Mouse (Mus musculus): ENCODE measurements around the gene Rbfox2. TPM values are rescaled to one million over a fixed set of nuclear protein-coding genes. Genes with fewer than 3 reads are reported as not detected.

The Rbfox2 gene
- polyA plus RNA-seq, 1 experiment: 6.1 TPM

- 69% methylated on average over 3 of the region's 3 CpGs for WGBS
- TF ChIP-seq POLR2A (IDR thresholded peaks at IDR 0.05; ENCODE audit: borderline replicate concordance, control insufficient read depth, low read depth, low read length) (no peak), CTCF (IDR thresholded peaks at IDR 0.05; ENCODE audit: control insufficient read depth, insufficient read depth, low read length) (no peak)
- Histone ChIP-seq H3K4me3 (replicated peaks; ENCODE audit: control insufficient read depth, low read depth, low read length) (no peak overlapping the region), H3K4me1 (ENCODE audit: control insufficient read depth, insufficient read depth, low read length) (no peaks in the 10 kb centered on the region; the same call in 1 of the 2 replicates), H3K27ac (ENCODE audit: control insufficient read depth, insufficient read depth, low read depth, low read length, poor library complexity) (no peak overlapping the region)
Measured at GRCm38 (mm10) chr15:77230144-77230543, 76.7 kb downstream of the Rbfox2 start.

GRCm38 (mm10) chr15:77226831-77227354 is 79.9 kb downstream of the Rbfox2 start:
- Histone ChIP-seq H3K4me3 (replicated peaks; ENCODE audit: control insufficient read depth, low read depth, low read length) (no peak overlapping the region), H3K4me1 (ENCODE audit: control insufficient read depth, insufficient read depth, low read length) (no peaks in the 10 kb centered on the region; the same call in 1 of the 2 replicates), H3K27ac (ENCODE audit: control insufficient read depth, insufficient read depth, low read depth, low read length, poor library complexity) (no peak overlapping the region)
- 72% methylated on average over 7 of the region's 7 CpGs for WGBS
- no peak for TF ChIP-seq CTCF (IDR thresholded peaks at IDR 0.05; ENCODE audit: control insufficient read depth, insufficient read depth, low read length)
- no peak for TF ChIP-seq POLR2A (IDR thresholded peaks at IDR 0.05; ENCODE audit: borderline replicate concordance, control insufficient read depth, low read depth, low read length)

- Histone ChIP-seq H3K4me1 (ENCODE audit: control insufficient read depth, insufficient read depth, low read length) (no peaks in the 10 kb centered on the region; the same call in 1 of the 2 replicates), H3K27ac (ENCODE audit: control insufficient read depth, insufficient read depth, low read depth, low read length, poor library complexity) (no peak overlapping the region), H3K4me3 (replicated peaks; ENCODE audit: control insufficient read depth, low read depth, low read length) (no peak overlapping the region)
- TF ChIP-seq POLR2A (IDR thresholded peaks at IDR 0.05; ENCODE audit: borderline replicate concordance, control insufficient read depth, low read depth, low read length) (no peak), CTCF (IDR thresholded peaks at IDR 0.05; ENCODE audit: control insufficient read depth, insufficient read depth, low read length) (no peak)
- WGBS: 72% methylated on average over 4 of the region's 4 CpGs
Measured at GRCm38 (mm10) chr15:77225858-77226257, 80.9 kb downstream of the Rbfox2 start.

- TF ChIP-seq CTCF (IDR thresholded peaks at IDR 0.05; ENCODE audit: control insufficient read depth, insufficient read depth, low read length): no peak
- no peaks in the 10 kb centered on the region; the same call in 1 of the 2 replicates for H3K4me1 ChIP-seq (ENCODE audit: control insufficient read depth, insufficient read depth, low read length)
- no peak overlapping the region for H3K27ac ChIP-seq (ENCODE audit: control insufficient read depth, insufficient read depth, low read depth, low read length, poor library complexity)
- H3K4me3 ChIP-seq (replicated peaks; ENCODE audit: control insufficient read depth, low read depth, low read length): no peak overlapping the region
Measured at GRCm38 (mm10) chr15:77225274-77225673, 81.5 kb downstream of the Rbfox2 start.

GRCm38 (mm10) chr15:77220833-77221232 is 86.0 kb downstream of the Rbfox2 start:
- Histone ChIP-seq H3K4me3 (replicated peaks; ENCODE audit: control insufficient read depth, low read depth, low read length) (no peak overlapping the region), H3K4me1 (ENCODE audit: control insufficient read depth, insufficient read depth, low read length) (peaks cover 1% of the 10 kb centered on the region; the same call in 1 of the 2 replicates), H3K27ac (ENCODE audit: control insufficient read depth, insufficient read depth, low read depth, low read length, poor library complexity) (no peak overlapping the region)
- 55% methylated on average over 4 of the region's 4 CpGs for WGBS
- TF ChIP-seq POLR2A (IDR thresholded peaks at IDR 0.05; ENCODE audit: borderline replicate concordance, control insufficient read depth, low read depth, low read length): no peak

- TF ChIP-seq POLR2A (IDR thresholded peaks at IDR 0.05; ENCODE audit: borderline replicate concordance, control insufficient read depth, low read depth, low read length) (no peak), CTCF (IDR thresholded peaks at IDR 0.05; ENCODE audit: control insufficient read depth, insufficient read depth, low read length) (peak; percentile 25; the same call in 1 of the 2 replicates)
- Histone ChIP-seq H3K27ac (ENCODE audit: control insufficient read depth, insufficient read depth, low read depth, low read length, poor library complexity) (no peak overlapping the region), H3K4me3 (replicated peaks; ENCODE audit: control insufficient read depth, low read depth, low read length) (no peak overlapping the region), H3K4me1 (ENCODE audit: control insufficient read depth, insufficient read depth, low read length) (peaks cover 1% of the 10 kb centered on the region; the same call in 1 of the 2 replicates)
Measured at GRCm38 (mm10) chr15:77220137-77220536, 86.7 kb downstream of the Rbfox2 start.

- Histone ChIP-seq H3K4me3 (replicated peaks; ENCODE audit: control insufficient read depth, low read depth, low read length) (no peak overlapping the region), H3K27ac (ENCODE audit: control insufficient read depth, insufficient read depth, low read depth, low read length, poor library complexity) (no peak overlapping the region), H3K4me1 (ENCODE audit: control insufficient read depth, insufficient read depth, low read length) (peaks cover 1% of the 10 kb centered on the region; the same call in 1 of the 2 replicates)
- TF ChIP-seq CTCF (IDR thresholded peaks at IDR 0.05; ENCODE audit: control insufficient read depth, insufficient read depth, low read length): no peak
- no peak for TF ChIP-seq POLR2A (IDR thresholded peaks at IDR 0.05; ENCODE audit: borderline replicate concordance, control insufficient read depth, low read depth, low read length)
- WGBS: 39% methylated on average over 1 of the region's 1 CpGs
Measured at GRCm38 (mm10) chr15:77219571-77219970, 87.2 kb downstream of the Rbfox2 start.

GRCm38 (mm10) chr15:77218007-77218406 is 88.8 kb downstream of the Rbfox2 start:
- WGBS: 84% methylated on average over 3 of the region's 3 CpGs
- H3K4me3 ChIP-seq (replicated peaks; ENCODE audit: control insufficient read depth, low read depth, low read length): no peak overlapping the region
- H3K4me1 ChIP-seq (ENCODE audit: control insufficient read depth, insufficient read depth, low read length): peaks cover 1% of the 10 kb centered on the region; the same call in 1 of the 2 replicates
- no peak overlapping the region for H3K27ac ChIP-seq (ENCODE audit: control insufficient read depth, insufficient read depth, low read depth, low read length, poor library complexity)
- TF ChIP-seq CTCF (IDR thresholded peaks at IDR 0.05; ENCODE audit: control insufficient read depth, insufficient read depth, low read length) (no peak), POLR2A (IDR thresholded peaks at IDR 0.05; ENCODE audit: borderline replicate concordance, control insufficient read depth, low read depth, low read length) (no peak)

GRCm38 (mm10) chr15:77217523-77217922 is 89.3 kb downstream of the Rbfox2 start:
- Histone ChIP-seq H3K4me3 (replicated peaks; ENCODE audit: control insufficient read depth, low read depth, low read length) (no peak overlapping the region), H3K4me1 (ENCODE audit: control insufficient read depth, insufficient read depth, low read length) (peaks cover 1% of the 10 kb centered on the region; the same call in 1 of the 2 replicates), H3K27ac (ENCODE audit: control insufficient read depth, insufficient read depth, low read depth, low read length, poor library complexity) (no peak overlapping the region)
- 84% methylated on average over 1 of the region's 1 CpGs for WGBS
- TF ChIP-seq CTCF (IDR thresholded peaks at IDR 0.05; ENCODE audit: control insufficient read depth, insufficient read depth, low read length): no peak
- no peak for TF ChIP-seq POLR2A (IDR thresholded peaks at IDR 0.05; ENCODE audit: borderline replicate concordance, control insufficient read depth, low read depth, low read length)

All from bone marrow, adult 2 months (tissue).